Mouse (Mus musculus) liver, adult (tissue): ENCODE results near the gene Tnp1.

Experiments used
- GATA4 ChIP-seq: IDR thresholded peaks from 2 replicates; pipeline ENCODE4 v1.6.1; 2014; ENCODE audit warnings: mild to moderate bottlenecking, low read length; ENCODE audit not compliant: insufficient replicate concordance

Gene Tnp1

DNA sequence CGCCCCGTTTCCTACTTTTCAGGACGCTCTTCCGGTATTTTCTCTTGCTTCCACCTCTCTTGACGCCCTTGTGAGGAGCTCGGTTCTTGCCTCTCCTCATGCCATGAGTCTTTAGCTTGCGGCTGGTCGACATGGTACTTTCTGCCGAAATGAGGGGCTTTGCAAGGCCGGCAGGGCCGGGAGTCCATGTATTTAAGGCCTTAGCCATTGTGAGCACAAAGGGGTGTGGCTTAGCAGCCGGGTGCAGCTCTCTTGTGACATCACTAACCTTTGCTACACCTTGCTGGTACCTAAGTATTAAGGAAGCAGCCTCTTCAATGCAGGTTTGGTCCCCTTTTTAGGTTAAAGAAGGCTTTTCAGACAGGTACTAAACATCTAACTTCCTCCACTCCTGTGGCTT is at the start of gene Tnp1:
Tnp1 (minus strand) TSS at position 179 of the 400 bp plus-strand sequence.
- no peak for TF ChIP-seq GATA4

DNA sequence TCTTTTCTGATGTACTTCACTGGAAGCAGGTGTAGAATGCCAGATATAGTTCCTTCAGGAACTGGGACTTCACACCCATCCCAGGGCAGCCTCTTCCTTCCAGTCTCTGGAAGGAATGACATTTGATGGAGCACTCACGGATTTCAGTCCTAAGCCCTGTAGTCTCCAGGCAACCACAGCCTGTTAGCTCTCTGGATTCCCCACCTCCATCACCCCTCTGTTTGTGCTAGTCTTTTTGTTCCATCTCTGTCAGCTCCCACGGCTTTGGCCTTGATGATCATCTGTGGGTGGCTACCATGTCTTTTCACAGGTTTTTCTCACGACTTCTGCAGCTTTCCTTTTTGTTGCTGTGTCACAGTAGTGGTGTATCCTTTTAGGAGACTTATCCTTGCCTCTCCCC is 48.6 kb upstream of the Tnp1 start:
- no peak for TF ChIP-seq GATA4

DNA sequence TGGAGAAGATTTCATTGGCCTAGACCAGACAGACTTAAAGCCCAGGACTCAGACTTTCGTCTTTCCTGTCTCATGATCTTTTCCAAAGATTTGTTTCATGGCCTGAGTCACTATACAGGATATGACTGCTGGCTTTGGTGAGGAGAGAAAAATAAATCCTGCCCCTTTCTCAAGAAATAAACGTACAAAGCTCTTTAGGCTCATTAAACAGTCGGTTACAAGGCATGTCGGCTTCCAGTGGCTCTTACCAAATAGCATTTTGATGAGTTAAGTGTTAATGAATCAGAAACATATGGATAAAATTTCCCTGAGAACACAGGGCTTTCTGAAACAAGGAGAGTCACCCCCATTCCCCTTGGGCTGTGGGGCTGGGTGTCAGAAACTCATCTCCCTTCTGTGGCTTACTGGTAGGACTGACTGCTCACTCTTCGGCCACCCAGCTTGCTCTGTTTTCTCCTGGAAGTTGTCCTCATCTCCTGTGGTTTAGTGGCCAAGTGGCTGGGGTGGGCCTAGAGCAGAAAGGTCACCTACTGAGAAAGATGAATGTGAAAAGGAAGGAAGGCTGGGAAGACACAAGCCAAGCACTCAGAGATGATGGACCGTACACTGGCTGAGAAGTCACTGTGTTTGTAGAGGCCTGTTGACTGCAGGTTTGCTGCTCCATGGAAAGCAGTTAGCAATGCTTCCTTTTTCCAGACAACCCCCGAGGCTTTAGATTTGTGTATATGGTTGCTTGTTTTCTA is 46.0 kb upstream of the Tnp1 start:
- TF ChIP-seq GATA4 = no peak

DNA sequence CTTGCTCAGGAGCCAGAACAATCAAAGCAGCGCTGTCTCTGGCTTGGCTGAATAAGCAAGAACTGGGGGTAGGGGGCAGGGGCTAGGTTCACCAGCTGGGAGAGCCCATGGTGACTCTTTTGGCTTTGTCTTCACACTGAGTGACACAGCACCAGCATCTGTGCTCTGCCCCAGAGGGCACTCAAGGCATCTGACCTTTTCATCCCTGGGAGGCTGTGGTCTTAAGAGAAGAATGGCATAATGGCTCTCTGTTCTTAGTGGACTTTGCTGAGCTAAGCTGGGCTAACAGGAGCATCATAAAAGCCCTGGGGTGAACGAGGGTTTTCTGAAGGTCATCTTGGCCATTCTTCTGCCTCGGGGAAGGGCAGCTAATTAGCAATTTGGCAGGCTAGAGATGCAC is 44.6 kb upstream of the Tnp1 start:
- TF ChIP-seq GATA4 = no peak

DNA sequence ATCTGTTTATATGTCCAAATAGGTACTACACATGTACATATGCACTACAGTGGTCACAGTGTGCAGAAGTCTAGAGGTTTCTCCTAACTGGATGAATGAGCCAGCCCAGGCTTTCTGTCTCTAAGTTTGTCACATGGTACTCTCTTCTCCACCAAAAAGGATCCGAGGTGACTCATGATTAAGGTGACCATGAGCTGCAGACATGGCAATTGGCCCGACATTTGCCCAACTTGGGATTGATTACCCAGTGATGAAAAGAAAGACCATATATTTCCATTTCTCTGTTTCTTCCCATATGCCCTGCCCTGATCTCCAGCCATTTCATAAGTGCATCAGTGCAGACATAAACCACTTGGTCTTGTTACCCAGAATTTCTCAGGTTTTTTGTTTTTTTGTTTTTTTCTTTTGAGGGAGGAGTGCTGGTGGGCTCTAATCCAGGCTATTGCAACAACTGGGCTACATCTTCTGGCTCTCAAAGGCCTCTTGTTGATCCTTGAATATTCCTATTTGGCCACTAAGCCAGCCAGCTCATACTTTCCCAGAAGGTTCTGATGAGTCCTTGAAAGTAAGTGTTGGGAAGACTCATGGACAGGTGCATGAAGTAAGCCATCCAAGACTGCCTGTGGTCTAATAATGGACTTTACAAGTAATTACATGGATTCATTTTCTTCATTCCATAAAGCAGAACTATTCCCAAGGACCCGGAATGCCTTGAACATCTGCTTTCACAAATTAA is 40.7 kb upstream of the Tnp1 start:
- TF ChIP-seq GATA4 = no peak

DNA sequence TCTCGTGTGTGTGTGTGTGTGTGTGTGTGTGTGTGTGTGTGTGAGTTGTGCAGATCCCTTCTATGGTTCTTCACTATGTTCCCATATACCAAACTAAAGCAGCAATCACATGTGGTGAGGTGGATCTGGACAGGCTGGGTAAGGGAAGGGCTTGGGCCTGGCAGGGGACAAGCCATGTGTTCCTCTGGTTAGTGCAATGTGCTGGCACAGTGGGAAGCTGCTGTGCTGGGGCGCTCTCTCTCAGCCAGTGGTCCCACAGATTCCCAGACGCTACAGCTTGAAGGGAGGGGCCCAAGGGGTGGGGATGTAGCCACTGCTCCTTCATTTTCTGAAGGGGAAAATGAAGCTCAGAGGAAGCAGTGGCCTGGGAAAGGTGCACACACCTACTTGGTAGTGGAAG is 40.1 kb upstream of the Tnp1 start:
- TF ChIP-seq GATA4 = no peak

DNA sequence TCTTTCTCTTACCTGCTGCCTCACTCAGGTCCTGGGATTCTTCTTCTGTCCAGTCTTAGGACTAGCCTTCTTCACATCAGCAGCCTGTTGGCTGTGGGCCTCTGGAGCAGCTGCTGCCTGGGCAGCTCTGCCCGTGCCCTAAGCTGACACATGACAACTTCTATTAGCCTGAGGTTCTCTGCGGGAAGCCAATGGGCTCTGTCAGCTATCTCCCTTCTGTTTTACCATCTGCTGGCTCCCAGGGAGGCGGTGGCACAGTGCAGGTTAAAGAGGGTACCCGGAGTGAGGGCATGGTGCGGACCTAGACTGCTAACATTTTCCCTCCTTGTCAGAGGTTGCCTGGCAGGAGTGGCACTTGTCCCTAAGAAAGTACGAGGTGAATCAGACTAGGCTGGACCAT is 39.5 kb upstream of the Tnp1 start:
- TF ChIP-seq GATA4 = no peak

DNA sequence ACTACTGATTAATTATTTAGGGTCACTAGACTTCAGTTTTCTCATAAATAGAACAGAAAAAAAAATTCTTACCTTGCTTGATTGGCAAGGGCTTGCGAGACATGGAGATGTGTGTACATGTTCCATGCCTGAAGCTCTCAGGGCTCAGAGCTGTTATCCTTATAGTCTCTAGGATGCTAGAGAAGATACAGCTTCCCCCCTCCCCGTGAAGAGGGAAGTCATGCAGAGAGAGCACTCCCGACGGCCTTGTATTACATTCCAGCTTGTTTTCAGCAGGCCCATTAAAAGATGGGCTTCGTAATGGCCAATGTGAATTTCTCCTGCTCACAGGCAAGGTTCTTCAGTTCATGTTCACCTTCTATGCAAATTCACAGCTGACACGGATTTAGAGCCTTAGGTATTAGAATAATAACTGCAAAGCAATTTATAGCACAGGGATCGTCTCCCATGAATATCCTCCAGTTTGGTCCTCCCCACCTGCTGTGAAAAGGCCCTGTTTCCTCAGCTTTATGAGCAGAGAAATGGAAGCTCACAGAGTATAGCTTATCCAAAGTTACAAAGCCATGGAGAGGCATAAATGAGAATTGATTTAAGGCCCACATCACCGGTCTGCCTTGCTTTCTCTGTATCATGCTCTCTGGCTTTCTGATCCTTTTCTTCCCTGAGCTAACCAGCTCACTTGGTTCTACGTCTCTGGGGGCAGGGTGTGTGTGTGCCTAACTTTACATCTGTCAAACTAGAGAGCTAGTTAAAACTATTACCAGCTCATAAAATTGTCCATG is 38.0 kb upstream of the Tnp1 start:
- no peak for TF ChIP-seq GATA4

DNA sequence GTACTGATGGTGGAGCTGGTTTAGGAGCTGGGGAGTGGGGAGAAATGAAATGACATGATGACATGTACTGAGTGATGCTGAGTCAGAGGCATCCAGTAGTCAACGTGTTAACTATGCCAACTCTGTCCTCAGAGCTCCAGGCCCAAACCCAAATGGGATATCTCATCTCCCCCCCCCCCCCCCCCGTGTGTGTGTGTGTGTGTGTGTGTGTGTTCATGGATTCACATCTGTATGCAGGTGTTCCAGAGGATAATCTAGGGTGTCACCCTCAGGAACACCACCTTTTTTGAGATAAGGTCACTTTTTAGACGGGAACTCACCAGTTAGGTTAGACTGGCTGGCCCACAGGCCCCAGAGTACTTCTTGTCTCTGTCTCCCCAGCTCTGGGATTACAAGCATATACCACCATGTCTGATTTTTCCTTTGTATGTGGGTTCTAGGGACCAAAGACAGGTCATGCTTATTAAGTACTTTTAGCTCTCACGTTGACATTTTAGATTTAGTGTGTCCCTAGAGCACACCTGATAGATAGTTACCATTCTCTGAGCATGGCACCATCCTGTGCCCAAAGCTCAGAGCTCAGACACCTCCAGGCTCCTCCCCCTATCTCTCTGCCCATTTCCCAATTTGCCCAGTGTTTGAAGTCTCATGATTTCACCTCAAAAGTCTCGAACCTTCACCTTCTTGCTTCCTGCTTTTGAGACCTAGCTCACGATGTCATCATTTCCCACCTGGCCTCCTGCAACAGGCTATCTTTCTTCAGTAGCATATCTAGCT is 31.4 kb upstream of the Tnp1 start:
- no peak for TF ChIP-seq GATA4

DNA sequence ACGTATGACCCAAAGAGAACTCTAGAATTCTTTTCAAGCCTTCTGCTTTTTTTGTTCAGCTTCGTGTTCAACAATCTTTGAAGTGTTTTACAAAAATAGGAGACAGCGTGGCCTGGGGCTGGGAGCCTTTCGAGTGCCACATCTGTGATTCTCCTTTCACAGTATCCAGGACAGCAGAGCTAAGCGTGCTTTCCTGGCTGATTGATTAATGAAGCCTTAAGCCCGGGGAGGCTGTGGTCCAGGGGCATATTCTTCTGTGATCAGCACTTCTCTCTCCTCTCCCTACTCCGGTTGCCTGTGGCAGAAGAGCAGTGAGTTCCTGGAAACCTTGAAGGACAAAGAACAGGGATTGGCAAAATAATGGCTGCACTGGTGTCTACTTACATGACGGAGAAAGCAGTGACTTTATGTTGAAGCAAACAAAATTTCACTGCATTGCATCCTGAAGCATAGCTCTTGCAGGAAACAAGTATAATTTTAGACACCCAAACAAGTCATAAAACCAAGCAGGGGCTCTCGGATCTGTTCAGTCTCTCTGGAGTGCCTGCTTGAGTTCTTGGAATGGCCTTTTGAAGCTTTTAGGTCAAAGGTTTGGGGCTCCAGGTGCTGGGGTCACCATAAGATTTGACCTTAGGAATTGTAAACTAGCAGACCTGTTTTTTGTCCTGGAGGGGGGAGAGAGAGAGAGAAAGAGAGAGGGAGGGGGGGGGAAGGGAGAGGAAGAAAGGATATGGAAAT is 30.4 kb upstream of the Tnp1 start:
- no peak for TF ChIP-seq GATA4

DNA sequence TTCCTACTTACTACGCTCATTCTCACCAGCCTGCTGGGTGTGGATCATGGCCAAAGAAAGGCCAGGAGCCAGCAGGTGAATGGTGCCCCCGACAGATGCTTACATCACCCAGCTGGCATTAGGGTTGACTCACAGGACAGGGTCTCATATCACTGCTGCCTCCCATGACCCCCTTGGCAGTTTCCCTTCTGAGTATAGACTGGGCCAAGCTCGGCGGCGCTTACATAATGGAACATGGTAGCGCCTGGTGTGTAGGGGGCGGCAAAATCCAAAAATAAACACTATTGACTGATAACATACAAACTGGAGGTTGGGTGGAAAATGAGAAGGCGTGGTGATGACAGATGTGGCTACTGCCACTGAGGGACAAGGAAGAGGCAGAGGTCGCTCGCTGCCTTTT is 28.0 kb upstream of the Tnp1 start:
- no peak for TF ChIP-seq GATA4

DNA sequence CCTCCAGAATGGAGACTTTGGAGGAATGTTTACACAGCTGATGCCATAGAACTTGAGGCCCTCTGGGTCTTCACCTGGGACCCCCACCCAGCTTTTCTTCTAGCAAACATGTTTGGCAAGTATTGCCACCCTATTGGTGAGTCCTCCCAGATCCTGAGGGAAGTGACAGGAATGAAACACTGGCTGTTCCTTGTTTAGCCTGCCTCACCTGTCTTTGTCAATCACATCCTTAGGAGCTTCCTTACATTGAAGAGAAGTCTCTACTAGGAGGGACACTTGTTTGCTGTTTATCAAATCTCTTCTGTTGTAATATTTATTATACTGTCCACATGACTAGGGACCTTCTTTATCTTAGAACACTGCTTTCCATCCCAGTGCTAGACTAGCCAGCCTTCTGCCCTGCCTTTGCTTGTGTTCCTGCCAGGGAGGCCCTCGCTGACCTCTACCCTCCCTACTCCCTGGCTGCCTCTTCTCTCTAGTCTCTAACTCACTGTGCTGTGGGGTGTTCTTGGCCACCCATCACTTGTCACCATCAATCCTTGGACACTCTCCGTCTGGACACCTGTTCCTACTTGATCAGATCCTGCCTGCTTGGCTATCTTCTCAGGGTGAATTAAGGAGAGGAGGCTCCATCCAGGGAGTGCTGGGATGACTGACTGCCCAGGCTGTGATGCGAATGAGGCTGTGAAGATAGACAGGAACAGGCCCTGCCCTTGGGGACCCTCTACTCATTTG is 25.1 kb upstream of the Tnp1 start:
- no peak for TF ChIP-seq GATA4

DNA sequence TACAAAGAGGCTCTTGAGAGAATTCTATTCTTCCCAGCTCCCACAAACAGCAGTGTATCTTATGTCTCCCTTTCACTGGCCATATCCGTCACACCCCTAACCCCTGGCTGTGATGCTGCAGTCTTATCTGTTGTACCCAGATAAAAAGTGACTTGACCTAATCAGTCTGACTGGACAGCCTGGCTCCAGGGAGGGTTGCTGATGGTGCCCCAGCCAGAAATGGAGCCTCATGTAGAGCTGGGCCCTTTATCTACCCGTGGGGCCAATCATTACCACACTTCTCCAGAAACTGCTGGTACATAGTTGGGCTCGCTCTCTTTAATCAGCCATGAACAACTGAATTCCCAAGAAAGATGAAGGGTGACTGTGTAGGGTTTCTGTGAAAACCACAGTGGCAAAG is 22.8 kb upstream of the Tnp1 start:
- no peak for TF ChIP-seq GATA4

DNA sequence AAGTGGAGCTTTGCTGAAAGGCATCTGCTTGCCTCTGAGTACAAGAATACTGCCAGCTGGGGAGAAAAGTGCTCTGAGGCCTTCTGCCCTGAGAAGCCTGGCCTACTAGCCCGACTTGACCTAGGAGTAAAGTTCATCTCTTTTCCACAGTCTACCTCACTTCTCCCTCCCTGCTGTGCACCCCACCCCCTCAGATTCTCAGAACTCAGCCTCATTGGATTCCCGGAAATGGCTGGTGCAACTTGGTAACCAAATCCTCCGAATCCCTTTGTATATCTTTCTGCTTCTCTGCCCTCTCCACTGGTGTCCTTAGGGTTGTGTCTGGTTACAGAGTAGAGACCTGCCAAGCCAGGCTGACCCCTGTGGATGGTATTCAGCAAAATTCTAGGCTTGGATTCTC is 20.8 kb upstream of the Tnp1 start:
- TF ChIP-seq GATA4 = no peak
